Mouse (Mus musculus) T-helper 17 cell (primary cell): ENCODE measurements around the gene Gemin6.

Experiments used
- in situ Hi-C, 2 experiments: fragments of 300-600 bp; cut with MboI, MseI; formaldehyde crosslinking; loops; 1 replicate in 1 of 2; 2 replicates in 1 of 2; pipeline ENCODE4 v1.15.1; 2025; ENCODE audit warnings: high pct_unique_total_duplicates in 2 of 2

The Gemin6 gene

DNA sequence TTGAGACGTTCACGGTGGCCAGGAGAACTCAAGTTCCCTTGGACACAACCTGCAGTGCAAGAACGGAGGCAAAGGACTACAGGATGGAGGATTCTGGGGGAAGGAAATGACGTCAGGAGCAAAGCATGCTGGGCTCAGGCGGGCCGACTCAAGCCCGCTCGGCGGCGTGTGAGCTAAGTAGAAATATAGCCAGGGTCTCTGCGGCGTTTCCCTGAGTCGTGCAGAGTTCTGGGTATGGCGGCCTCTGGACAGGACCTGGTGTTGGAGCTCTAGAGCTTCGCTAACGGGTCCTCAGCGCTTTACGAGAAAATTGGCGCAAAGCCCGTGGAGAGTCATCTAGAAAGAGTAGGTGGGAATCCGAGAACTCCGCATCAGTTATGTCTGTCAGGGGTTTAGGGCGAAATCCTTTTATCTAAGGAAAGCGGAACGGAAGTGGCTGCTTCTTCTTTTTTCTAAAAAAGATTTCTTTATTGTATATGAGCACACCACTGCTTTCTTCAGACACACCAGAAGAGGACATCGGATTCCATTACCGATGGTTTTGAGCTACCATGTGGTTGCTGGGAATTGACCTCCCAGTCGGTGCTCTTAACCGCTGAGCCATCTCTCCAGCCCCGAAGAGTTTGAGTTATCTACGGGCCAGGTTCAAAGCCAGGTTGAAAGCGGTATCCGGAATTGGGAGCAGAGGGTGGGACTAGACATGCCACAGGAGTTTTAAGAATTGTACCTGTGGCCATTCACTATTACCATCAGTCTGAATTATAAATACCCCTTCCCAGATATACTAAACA, at the start of gene Gemin6:
Gene Gemin6, plus strand, starts transcription at position 116 of the 791 bp plus-strand sequence.
- in situ Hi-C loops: loop anchor here (10.0 to 25.0 kb wide), 3 partner anchors 330 to 862 kb away; partner anchors contain the start of genes Atl2 (in 1 of the 2) and Cdc42ep3 (in 1 of the 2)

DNA sequence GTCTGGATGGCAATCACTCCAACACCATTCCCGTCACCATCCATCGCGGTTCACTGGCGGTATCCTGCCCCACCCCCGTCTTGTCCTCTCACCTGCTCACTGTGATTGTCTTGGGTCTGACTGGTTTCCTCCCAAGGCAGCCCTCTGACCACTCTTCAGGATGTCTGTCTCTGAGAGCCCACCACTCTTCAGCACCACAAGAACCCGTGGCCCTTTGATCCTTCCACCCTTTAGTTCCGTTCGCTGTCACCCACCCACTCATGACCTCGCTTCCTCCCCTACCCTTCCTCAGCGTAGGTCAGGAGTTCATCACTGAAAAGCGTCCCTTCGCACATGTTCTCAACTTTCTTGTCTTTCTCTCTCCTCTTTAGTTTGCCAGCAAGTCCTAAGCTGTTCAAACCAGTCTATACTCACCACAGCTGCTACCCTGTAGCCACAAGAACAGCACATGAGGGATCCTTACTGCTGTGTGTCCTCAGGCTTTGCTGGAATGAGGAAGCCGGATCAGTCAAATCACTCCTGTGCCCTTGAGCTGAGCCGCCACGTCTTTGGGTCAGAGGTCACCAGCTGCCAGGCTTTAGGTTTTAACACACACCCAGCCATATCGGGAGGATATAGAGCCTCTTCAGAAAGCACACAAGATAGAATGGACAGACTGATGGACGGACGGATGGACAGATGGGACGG, 49.4 kb upstream of the Gemin6 start:
- in situ Hi-C loops: loop anchor here (5.0 to 10.0 kb wide), 3 partner anchors 38 to 113 kb away; partner anchors contain the start of gene Hnrnpll (in 2 of the 2)

DNA sequence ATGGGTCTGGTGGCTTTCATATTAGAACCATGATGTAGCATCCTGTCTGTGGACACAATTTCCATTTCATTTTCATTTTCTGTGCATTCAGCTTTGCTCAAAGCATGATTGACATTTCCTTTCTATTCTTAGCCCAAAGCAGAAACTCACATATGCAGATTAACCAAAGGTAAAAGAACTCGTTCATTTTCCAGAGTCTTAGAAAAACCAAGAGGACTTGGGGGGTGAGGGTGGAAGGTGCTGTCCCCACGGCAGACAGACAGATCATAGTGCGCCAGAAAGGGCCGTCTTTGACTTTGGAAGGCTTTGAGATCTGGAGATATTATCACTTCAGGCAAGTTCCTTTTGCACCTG, 48.9 kb upstream of the Gemin6 start:
- in situ Hi-C loops: loop anchor here in 1 of 2 experiments (10.0 kb wide), 1 partner anchor 61 kb away; no protein-coding TSS in a partner anchor

DNA sequence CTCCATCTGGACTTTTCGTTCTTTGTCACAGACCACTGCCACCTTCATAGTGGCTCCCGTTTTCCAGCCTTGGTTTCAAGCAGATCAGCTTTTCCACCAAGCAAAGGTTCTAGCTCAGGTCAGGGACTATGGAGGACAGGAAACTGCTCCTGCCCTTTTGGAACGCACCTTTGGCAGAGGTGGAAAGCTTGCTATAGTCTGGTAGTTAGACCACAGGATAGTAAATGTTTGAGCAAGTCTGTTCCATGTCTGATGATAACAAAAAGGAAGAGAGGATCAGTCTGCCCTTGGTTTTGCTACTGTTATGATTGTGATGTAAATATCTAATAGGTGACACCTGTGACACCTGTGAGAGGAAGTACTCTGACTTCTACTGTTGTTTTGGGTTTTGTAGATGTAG, 48.3 kb upstream of the Gemin6 start:
- in situ Hi-C loops: loop anchor here in 1 of 2 experiments (10.0 kb wide), 1 partner anchor 61 kb away; no protein-coding TSS in a partner anchor

GRCm38 (mm10) chr17:80178846-80179245, 45.4 kb upstream of the Gemin6 start:
- in situ Hi-C loops: loop anchor here in 1 of 2 experiments (10.0 kb wide), 1 partner anchor 64 kb away; no protein-coding TSS in a partner anchor

- in situ Hi-C loops: loop anchor here (5.0 to 10.0 kb wide), 4 partner anchors 65 to 315 kb away; no protein-coding TSS in a partner anchor
Measured at GRCm38 (mm10) chr17:80179959-80180358, 44.3 kb upstream of the Gemin6 start.

DNA sequence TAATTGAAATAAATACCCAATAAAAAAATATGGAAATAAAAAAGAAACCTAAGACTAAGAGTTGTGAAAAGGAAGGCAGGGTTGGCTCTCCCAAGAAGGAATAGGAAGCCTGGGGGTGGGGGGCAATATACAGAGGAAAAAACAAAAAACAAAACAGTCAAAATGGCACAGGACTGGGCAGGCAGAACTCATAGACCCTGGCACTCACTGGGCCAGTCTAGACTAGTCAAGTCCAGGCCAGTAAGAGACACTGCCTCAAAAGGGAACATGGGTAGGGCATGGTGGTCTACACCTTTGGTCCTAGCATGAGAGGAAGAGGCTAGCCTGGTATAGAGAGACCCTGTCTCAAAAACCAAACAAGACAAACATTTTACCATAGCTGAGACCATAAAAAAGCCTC, 43.8 kb upstream of the Gemin6 start:
- in situ Hi-C loops: loop anchor here (5.0 to 10.0 kb wide), 3 partner anchors 158 to 316 kb away; no protein-coding TSS in a partner anchor

- in situ Hi-C loops: loop anchor here (5.0 to 10.0 kb wide), 3 partner anchors 161 to 319 kb away; no protein-coding TSS in a partner anchor
Measured at GRCm38 (mm10) chr17:80183615-80184014, 40.6 kb upstream of the Gemin6 start.

DNA sequence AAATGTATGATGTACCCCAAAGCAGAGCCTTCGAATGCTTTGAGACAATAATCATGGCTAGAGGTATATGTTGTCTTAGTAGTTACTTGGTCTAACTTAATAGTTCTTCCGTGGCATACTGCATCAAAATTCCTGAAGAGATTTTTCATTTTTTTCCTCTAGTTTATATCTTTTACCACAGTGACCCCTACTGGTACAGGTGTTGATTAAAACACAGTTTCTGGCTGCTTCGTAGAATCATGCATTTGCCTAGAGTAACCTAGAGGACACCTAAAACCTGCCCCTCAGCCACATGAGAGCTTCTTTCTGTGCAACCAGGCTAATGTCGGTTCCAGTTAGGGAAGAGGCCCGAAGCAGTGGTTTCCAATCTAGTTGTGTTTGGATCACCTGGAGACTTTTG, 31.2 kb upstream of the Gemin6 start:
- in situ Hi-C loops: loop anchor here in 1 of 2 experiments (5.0 kb wide), 1 partner anchor 166 kb away; no protein-coding TSS in a partner anchor

DNA sequence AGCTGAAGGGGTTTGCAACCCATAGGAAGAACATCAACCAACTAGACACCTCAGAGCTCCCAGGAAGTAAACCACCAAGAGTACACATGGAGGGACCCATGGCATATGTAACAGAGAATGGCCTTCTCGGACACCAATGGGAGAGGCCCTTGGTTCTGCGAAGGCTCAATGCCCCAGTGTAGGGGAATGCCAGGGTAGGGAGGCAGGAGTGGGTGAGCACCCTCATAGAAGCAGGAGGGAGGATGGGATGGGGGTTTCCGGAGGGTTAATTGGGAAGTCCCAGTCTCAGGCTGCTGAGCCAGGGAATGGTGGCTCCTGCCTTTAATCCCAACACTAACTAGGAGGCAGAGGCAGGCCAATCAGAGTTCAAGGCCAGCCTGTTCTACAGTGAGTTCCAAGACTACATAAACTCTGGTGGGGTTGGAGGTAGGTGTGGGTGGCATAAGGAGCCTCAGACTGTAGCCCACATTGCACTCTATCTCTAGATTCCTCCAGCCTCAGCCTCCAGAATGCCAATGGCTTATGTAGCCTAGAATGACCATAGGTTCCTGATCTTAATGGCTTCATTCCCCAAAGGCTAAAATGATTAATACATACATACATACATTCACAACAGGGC, 25.0 kb upstream of the Gemin6 start:
- in situ Hi-C loops: no loop called here

DNA sequence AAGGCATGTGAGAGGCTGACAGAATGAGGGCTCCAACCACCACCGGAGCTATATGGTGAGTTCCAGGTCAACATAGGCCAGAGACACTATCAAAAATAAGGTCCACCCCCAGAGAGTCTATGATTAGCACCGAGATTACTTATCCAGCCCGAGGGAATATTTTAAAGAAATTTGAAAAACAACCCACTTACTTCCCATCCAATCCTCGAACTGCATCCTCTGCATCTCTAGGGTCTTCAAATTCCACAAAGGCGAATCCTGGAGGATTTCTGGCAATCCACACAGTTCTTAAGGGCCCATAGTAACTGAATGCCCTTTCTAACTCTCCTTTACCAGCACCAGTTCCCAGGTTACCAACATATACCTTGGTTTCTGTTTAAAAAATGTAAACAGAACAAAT, 18.6 kb upstream of the Gemin6 start:
- in situ Hi-C loops: loop anchor here in 1 of 2 experiments (25.0 kb wide), 1 partner anchor 843 kb away; the partner anchor contains the start of gene Cdc42ep3

DNA sequence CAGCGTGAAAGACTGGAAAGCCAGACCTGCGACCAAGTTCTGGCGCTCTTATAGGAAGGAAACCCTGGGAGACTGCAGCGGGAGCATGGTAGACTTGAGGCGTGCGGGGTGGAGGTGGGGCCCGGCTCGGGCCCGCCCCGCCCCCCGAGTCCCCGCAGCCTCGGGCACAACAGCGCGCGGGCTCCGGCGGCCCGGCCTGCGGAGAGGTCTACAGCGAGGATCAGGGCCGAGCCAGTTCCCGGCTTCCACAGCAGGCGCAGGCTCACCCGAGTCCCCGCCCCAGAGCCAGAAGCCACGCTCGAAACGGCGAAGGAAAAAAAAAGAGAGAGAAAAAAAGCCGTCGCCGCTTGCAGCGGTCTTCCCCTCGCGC, 18.0 kb upstream of the Gemin6 start:
- in situ Hi-C loops: loop anchor here in 1 of 2 experiments (25.0 kb wide), 1 partner anchor 844 kb away; the partner anchor contains the start of gene Cdc42ep3

DNA sequence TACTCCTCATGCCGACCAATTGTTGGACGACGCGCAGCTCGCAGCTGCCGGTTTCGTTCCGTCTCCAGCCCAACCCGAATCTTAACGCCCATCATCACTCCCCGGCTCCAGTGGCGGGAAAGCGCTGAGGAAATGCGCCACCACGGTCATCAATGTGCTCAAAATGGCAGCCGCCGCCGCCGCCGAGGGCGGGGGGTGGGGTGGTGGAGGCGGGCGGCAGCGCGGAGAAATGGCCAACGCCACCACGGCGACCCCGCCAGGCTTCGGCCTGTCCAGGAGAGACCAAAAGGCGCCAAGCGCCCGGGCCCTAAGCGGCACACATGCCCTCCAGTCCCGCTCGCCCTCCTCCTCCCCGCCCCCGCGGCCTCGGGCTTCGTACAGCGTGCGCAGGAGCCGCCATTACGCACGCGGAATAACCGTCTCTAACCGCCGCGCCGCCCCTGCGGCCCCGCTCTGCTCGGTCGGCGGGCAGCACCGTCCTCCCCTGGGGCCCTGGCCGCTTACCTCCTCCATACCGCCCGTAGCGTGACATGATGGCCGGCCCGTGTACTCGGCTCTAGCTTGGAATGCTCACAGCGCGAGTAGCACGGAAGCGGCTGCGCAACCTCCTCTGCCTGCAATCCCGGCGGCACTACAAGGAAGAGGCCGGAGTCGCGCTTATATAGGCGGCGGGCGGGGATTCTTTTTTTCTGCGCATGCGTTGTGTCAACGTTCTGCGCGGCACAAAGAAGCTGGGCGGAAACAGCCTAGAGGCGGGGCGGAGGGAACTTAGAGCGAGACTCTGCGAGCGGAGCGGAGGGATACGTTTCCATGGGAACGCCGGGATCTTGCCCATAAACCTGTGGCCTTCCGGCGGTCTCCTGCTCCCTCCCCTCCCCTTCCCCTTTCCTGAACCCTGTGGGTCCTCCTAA, 17.3 kb upstream of the Gemin6 start, which contains the start of the genes Srsf7 and Ttc39d:
Gene Srsf7, minus strand, starts transcription at position 637 of the 911 bp plus-strand sequence.
Gene Ttc39d, plus strand, starts transcription at position 790 of the 911 bp plus-strand sequence.
- in situ Hi-C loops: loop anchor here in 1 of 2 experiments (25.0 kb wide), 1 partner anchor 845 kb away; the partner anchor contains the start of gene Cdc42ep3

GRCm38 (mm10) chr17:80213998-80214397, 10.2 kb upstream of the Gemin6 start:
- in situ Hi-C loops: loop anchor here in 1 of 2 experiments (25.0 kb wide), 1 partner anchor 852 kb away; the partner anchor contains the start of gene Cdc42ep3

- in situ Hi-C loops: loop anchor here (10.0 to 25.0 kb wide), 3 partner anchors 325 to 858 kb away; partner anchors contain the start of genes Atl2 (in 1 of the 2) and Cdc42ep3 (in 1 of the 2)
Measured at GRCm38 (mm10) chr17:80220131-80220530, 4.1 kb upstream of the Gemin6 start.

- in situ Hi-C loops: loop anchor here (10.0 to 25.0 kb wide), 3 partner anchors 326 to 859 kb away; partner anchors contain the start of genes Atl2 (in 1 of the 2) and Cdc42ep3 (in 1 of the 2)
Measured at GRCm38 (mm10) chr17:80221202-80221601, 3.0 kb upstream of the Gemin6 start.

DNA sequence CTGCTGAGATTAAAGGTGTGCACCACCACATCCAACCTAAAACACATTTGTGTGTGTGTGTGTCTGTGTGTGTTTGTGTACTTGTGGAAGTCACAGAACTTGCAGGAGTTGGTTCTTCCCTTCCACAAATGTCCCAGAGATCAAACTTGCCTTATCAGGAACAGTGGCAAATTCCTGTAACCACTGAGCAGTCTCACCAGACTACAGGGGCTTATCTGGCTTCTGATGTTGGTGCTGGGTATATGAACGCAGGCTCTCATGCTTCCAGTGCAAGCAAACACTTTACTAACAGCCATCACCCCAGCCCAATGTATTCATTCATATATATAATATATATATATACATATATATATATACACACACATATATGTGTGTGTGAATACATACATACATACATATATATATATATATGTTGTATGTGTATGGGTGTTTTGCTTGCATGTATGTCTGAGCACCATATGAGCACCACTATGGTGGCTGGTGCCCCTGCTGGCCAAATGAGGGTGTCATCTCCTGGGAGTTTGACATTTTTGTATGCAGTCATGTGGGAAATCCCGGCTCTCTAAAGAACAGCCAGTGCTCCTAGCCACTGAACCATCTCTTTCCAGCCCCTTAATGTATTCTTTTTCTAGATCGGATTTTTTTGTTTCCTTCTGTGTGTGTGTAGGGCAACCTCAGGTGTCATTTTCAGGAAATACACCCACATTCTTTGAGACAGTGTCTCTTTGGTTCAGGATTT, 2.2 kb upstream of the Gemin6 start:
- in situ Hi-C loops: loop anchor here (10.0 to 25.0 kb wide), 3 partner anchors 327 to 860 kb away; partner anchors contain the start of genes Atl2 (in 1 of the 2) and Cdc42ep3 (in 1 of the 2)

DNA sequence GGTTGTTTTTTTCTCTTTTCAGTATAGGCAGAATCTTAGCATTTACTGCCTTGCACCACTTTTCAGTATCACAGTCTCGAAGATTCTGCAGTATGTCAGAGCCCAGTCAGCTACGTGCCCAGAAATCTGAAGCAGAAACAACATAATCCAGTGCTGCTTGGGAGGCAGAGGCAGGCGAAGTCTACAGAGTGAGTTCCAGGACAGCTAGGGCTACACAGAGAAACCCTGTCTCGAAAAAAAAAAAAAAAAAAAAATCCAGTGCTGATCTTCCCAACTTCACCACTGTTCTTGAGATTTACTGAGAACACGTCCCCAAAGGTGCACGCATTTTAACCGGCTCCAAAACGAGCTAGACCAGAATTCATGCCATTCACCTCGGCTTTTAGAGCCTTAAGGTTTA, 412 bp upstream of the Gemin6 start:
- in situ Hi-C loops: loop anchor here (10.0 to 25.0 kb wide), 3 partner anchors 329 to 862 kb away; partner anchors contain the start of genes Atl2 (in 1 of the 2) and Cdc42ep3 (in 1 of the 2)

DNA sequence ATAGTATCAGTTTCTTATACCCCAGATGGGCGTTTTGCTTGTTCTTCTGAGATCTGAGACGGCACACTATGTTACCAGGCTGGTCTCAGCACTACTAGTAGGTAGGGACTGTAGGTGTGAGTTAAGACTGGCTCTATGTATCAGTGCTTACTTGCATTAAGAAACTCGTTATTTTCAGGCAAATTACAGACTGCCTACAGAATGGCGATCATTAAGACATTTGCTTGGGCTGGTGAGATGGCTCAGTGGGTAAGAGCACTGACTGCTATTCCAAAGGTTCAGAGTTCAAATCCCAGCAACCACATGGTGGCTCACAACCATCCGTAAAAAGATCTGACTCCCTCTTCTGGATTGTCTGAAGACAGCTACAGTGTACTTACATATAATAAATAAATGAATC, 901 bp downstream of the Gemin6 start:
- in situ Hi-C loops: loop anchor here in 1 of 2 experiments (10.0 kb wide), 2 partner anchors 330 kb away; partner anchors contain the start of gene Atl2
